In the genomic region with DNA sequence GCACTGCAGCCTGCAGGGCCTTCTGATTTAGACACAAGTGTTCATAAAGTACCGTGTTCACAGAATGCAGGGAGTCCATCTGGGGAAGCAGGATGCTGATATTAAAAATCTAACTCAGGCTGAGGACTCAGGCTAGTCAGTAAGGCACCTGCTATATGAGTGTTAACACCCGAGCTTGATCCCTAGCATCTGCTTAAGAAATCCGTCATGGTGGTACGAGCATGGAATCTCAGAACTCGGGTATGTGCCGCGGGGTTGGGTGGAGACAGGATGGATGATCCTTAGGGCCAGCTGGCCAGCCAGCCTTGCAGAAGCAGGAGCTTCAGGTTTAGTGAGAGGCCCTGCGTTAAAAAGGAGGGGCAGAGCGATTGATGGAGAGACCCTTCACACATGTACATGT, we compare ENCODE assay signal across 20 mouse cellular contexts.
"Had no signal": no experiment of that assay in that cellular context is flagged by ENCODE, and none has a peak within 500 bp of the region (broad histone marks: within the 10 kb centered on the region; RNA-seq: fewer than 3 reads in every experiment).

No protein-coding gene starts in this region.

- H3K27ac ChIP-seq: liver, embryonic 13.5 days; lung, embryonic 15.5 days; macrophage; midbrain, embryonic 12.5 days; neural tube, embryonic 15.5 days; stomach, postnatal 0 days had no signal

- H3K27me3 ChIP-seq: liver, embryonic 13.5 days; lung, embryonic 15.5 days; megakaryocyte, embryonic 14.5 days; neural tube, embryonic 15.5 days had no signal

- ATAC-seq: intestine, embryonic 16.5 days; liver, postnatal 0 days; midbrain, embryonic 16.5 days had no signal

- H3K36me3 ChIP-seq: liver, embryonic 13.5 days; lung, embryonic 15.5 days; midbrain, embryonic 12.5 days; neural tube, embryonic 15.5 days had no signal

- H3K4me3 ChIP-seq: layer of hippocampus, adult 2 months; liver, embryonic 13.5 days; lung, embryonic 15.5 days; megakaryocyte, embryonic 14.5 days; midbrain, embryonic 12.5 days; myocyte; neural tube, embryonic 15.5 days had no signal

- DNase-seq: kidney, adult 9 months; kidney, postnatal 25 days; left cerebral cortex, postnatal 4 days; liver; liver, embryonic 13.5 days; liver, postnatal 0 days; lung, postnatal 14 days; right cerebral cortex, adult 18-20 months; right cerebral cortex, postnatal 25 days; thymus, postnatal 4 days had no signal

- H3K9ac ChIP-seq: liver, embryonic 13.5 days; liver, postnatal 0 days; lung, embryonic 15.5 days; midbrain, embryonic 12.5 days; neural tube, embryonic 15.5 days had no signal

- H3K4me2 ChIP-seq: liver, embryonic 13.5 days; lung, embryonic 15.5 days had no signal

- H3K9me3 ChIP-seq: lung, embryonic 15.5 days; midbrain, embryonic 12.5 days; neural tube, embryonic 15.5 days had no signal

- H3K4me1 ChIP-seq: liver, embryonic 13.5 days; lung, embryonic 15.5 days; megakaryocyte, embryonic 14.5 days had no signal
